Mouse (Mus musculus): ENCODE measurements at regions not wholly inside any gene's neighbourhood (a gene's known extent, or its start where the extent isn't known, plus 50 kb on each side); places are given as distances from the start of the nearest gene placed in this dataset.
A peak's percentile ranks its signal among the peaks of the same experiment; 100 is the strongest.
"Not testable (repeated sequence)": the region's sequence is repeated elsewhere in the genome, so short reads cannot be mapped to it uniquely, and the experiment has no call there.

- DNase-seq (ENCODE audit: low spot score) (no peak), ATAC-seq (no peak)
- Histone ChIP-seq H3K27me3 (replicated peaks; ENCODE audit: control insufficient read depth, insufficient read depth, low read length) (no peaks in the 10 kb centered on the region), H3K4me2 (ENCODE audit: low read length) (no peak overlapping the region), H3K36me3 (ENCODE audit: control insufficient read depth, insufficient read depth, low read length) (no peaks in the 10 kb centered on the region), H3K27ac (ENCODE audit: low read depth, low read length) (no peak overlapping the region), H3K4me3 (ENCODE audit: low read depth, low read length) (no peak overlapping the region), H3K9me3 (replicated peaks; ENCODE audit: control insufficient read depth, low read length) (no peaks in the 10 kb centered on the region), H3K9ac (ENCODE audit: low read length) (no peak overlapping the region), H3K4me1 (ENCODE audit: control insufficient read depth, insufficient read depth, low read length) (no peaks in the 10 kb centered on the region)
- 64% methylated on average over 6 of the region's 6 CpGs for WGBS
Observed at GRCm38 (mm10) chr7:137576251-137576650, 138.8 kb downstream of the Glrx3 start.

- Histone ChIP-seq H3K4me2 (ENCODE audit: low read length) (no peak overlapping the region), H3K9ac (ENCODE audit: low read length) (no peak overlapping the region), H3K4me3 (ENCODE audit: low read depth, low read length) (no peak overlapping the region), H3K27me3 (replicated peaks; ENCODE audit: control insufficient read depth, insufficient read depth, low read length) (no peaks in the 10 kb centered on the region), H3K4me1 (ENCODE audit: control insufficient read depth, insufficient read depth, low read length) (no peaks in the 10 kb centered on the region), H3K27ac (ENCODE audit: low read depth, low read length) (no peak overlapping the region), H3K36me3 (ENCODE audit: control insufficient read depth, insufficient read depth, low read length) (no peaks in the 10 kb centered on the region), H3K9me3 (replicated peaks; ENCODE audit: control insufficient read depth, low read length) (no peaks in the 10 kb centered on the region)
- ATAC-seq: no peak
- WGBS: 85% methylated on average over 2 of the region's 2 CpGs
- no peak for DNase-seq (ENCODE audit: low spot score)
Observed at GRCm38 (mm10) chr7:137583556-137583955, 146.1 kb downstream of the Glrx3 start.

- ATAC-seq; H3K27me3 ChIP-seq (replicated peaks; ENCODE audit: control insufficient read depth, insufficient read depth, low read length); DNase-seq (ENCODE audit: low spot score); H3K4me1 ChIP-seq (ENCODE audit: control insufficient read depth, insufficient read depth, low read length); H3K4me3 ChIP-seq (ENCODE audit: low read depth, low read length); H3K9me3 ChIP-seq (replicated peaks; ENCODE audit: control insufficient read depth, low read length); H3K9ac ChIP-seq (ENCODE audit: low read length); H3K27ac ChIP-seq (ENCODE audit: low read depth, low read length); H3K4me2 ChIP-seq (ENCODE audit: low read length); H3K36me3 ChIP-seq (ENCODE audit: control insufficient read depth, insufficient read depth, low read length): not testable (repeated sequence)
- WGBS: 89% methylated on average over 4 of the region's 4 CpGs
Observed at GRCm38 (mm10) chr7:137584916-137585315, 147.5 kb downstream of the Glrx3 start.

- DNase-seq (ENCODE audit: low spot score) (no peak), ATAC-seq (no peak)
- no peaks in the 10 kb centered on the region for H3K4me1 ChIP-seq (ENCODE audit: control insufficient read depth, insufficient read depth, low read length)
- H3K27ac ChIP-seq (ENCODE audit: low read depth, low read length): no peak overlapping the region
- no peak overlapping the region for H3K4me2 ChIP-seq (ENCODE audit: low read length)
- H3K9me3 ChIP-seq (replicated peaks; ENCODE audit: control insufficient read depth, low read length): no peaks in the 10 kb centered on the region
- H3K9ac ChIP-seq (ENCODE audit: low read length): no peak overlapping the region
- 82% methylated on average over 8 of the region's 8 CpGs for WGBS
- H3K36me3 ChIP-seq (ENCODE audit: control insufficient read depth, insufficient read depth, low read length): no peaks in the 10 kb centered on the region
- H3K4me3 ChIP-seq (ENCODE audit: low read depth, low read length): no peak overlapping the region
- no peaks in the 10 kb centered on the region for H3K27me3 ChIP-seq (replicated peaks; ENCODE audit: control insufficient read depth, insufficient read depth, low read length)
Observed at GRCm38 (mm10) chr7:137593570-137593969, 156.2 kb downstream of the Glrx3 start.

GRCm38 (mm10) chr7:137595567-137595966, 158.2 kb downstream of the Glrx3 start:
- no peak overlapping the region for H3K4me3 ChIP-seq (ENCODE audit: low read depth, low read length)
- no peaks in the 10 kb centered on the region for H3K27me3 ChIP-seq (replicated peaks; ENCODE audit: control insufficient read depth, insufficient read depth, low read length)
- no peaks in the 10 kb centered on the region for H3K9me3 ChIP-seq (replicated peaks; ENCODE audit: control insufficient read depth, low read length)
- H3K4me1 ChIP-seq (ENCODE audit: control insufficient read depth, insufficient read depth, low read length): no peaks in the 10 kb centered on the region
- no peaks in the 10 kb centered on the region for H3K36me3 ChIP-seq (ENCODE audit: control insufficient read depth, insufficient read depth, low read length)
- DNase-seq (ENCODE audit: low spot score) (no peak), ATAC-seq (no peak)
- no peak overlapping the region for H3K9ac ChIP-seq (ENCODE audit: low read length)
- no peak overlapping the region for H3K27ac ChIP-seq (ENCODE audit: low read depth, low read length)
- H3K4me2 ChIP-seq (ENCODE audit: low read length): no peak overlapping the region
- WGBS: 91% methylated on average over 4 of the region's 4 CpGs

GRCm38 (mm10) chr7:137596161-137596560, 158.7 kb downstream of the Glrx3 start:
- Histone ChIP-seq H3K9ac (ENCODE audit: low read length) (no peak overlapping the region), H3K4me2 (ENCODE audit: low read length) (no peak overlapping the region), H3K27ac (ENCODE audit: low read depth, low read length) (no peak overlapping the region), H3K4me1 (ENCODE audit: control insufficient read depth, insufficient read depth, low read length) (no peaks in the 10 kb centered on the region), H3K36me3 (ENCODE audit: control insufficient read depth, insufficient read depth, low read length) (no peaks in the 10 kb centered on the region), H3K4me3 (ENCODE audit: low read depth, low read length) (no peak overlapping the region), H3K9me3 (replicated peaks; ENCODE audit: control insufficient read depth, low read length) (no peaks in the 10 kb centered on the region), H3K27me3 (replicated peaks; ENCODE audit: control insufficient read depth, insufficient read depth, low read length) (no peaks in the 10 kb centered on the region)
- ATAC-seq: no peak
- no peak for DNase-seq (ENCODE audit: low spot score)
- 85% methylated on average over 7 of the region's 7 CpGs for WGBS

GRCm38 (mm10) chr7:137603039-137603438, 165.6 kb downstream of the Glrx3 start:
- no peaks in the 10 kb centered on the region for H3K9me3 ChIP-seq (replicated peaks; ENCODE audit: control insufficient read depth, low read length)
- H3K4me1 ChIP-seq (ENCODE audit: control insufficient read depth, insufficient read depth, low read length): peaks cover 3% of the 10 kb centered on the region; the same call in 1 of the 2 replicates
- no peak overlapping the region for H3K9ac ChIP-seq (ENCODE audit: low read length)
- no peak overlapping the region for H3K4me2 ChIP-seq (ENCODE audit: low read length)
- ATAC-seq (peak; percentile 69), DNase-seq (ENCODE audit: low spot score) (peak; percentile 87)
- H3K27me3 ChIP-seq (replicated peaks; ENCODE audit: control insufficient read depth, insufficient read depth, low read length): no peaks in the 10 kb centered on the region
- no peak overlapping the region for H3K4me3 ChIP-seq (ENCODE audit: low read depth, low read length)
- H3K27ac ChIP-seq (ENCODE audit: low read depth, low read length): no peak overlapping the region
- H3K36me3 ChIP-seq (ENCODE audit: control insufficient read depth, insufficient read depth, low read length): no peaks in the 10 kb centered on the region
- 9% methylated on average over 8 of the region's 8 CpGs for WGBS

- peaks cover 3% of the 10 kb centered on the region for H3K4me1 ChIP-seq (ENCODE audit: control insufficient read depth, insufficient read depth, low read length)
- no peak overlapping the region for H3K4me2 ChIP-seq (ENCODE audit: low read length)
- H3K9ac ChIP-seq (ENCODE audit: low read length): no peak overlapping the region
- H3K27ac ChIP-seq (ENCODE audit: low read depth, low read length): no peak overlapping the region
- DNase-seq (ENCODE audit: low spot score): no peak
- no peak overlapping the region for H3K4me3 ChIP-seq (ENCODE audit: low read depth, low read length)
- H3K9me3 ChIP-seq (replicated peaks; ENCODE audit: control insufficient read depth, low read length): no peaks in the 10 kb centered on the region
- WGBS: 87% methylated on average over 6 of the region's 6 CpGs
- no peaks in the 10 kb centered on the region for H3K36me3 ChIP-seq (ENCODE audit: control insufficient read depth, insufficient read depth, low read length)
- no peaks in the 10 kb centered on the region for H3K27me3 ChIP-seq (replicated peaks; ENCODE audit: control insufficient read depth, insufficient read depth, low read length)
- ATAC-seq: no peak
Observed at GRCm38 (mm10) chr7:137609752-137610151, 172.3 kb downstream of the Glrx3 start.

- no peak overlapping the region for H3K9ac ChIP-seq (ENCODE audit: low read length)
- H3K9me3 ChIP-seq (replicated peaks; ENCODE audit: control insufficient read depth, low read length): no peaks in the 10 kb centered on the region
- no peaks in the 10 kb centered on the region for H3K36me3 ChIP-seq (ENCODE audit: control insufficient read depth, insufficient read depth, low read length)
- no peak overlapping the region for H3K4me3 ChIP-seq (ENCODE audit: low read depth, low read length)
- no peak overlapping the region for H3K27ac ChIP-seq (ENCODE audit: low read depth, low read length)
- no peak overlapping the region for H3K4me2 ChIP-seq (ENCODE audit: low read length)
- no peak for DNase-seq (ENCODE audit: low spot score)
- WGBS: 67% methylated on average over 6 of the region's 6 CpGs
- peak; percentile 12; the same call in 1 of the 2 replicates for ATAC-seq
- no peaks in the 10 kb centered on the region; the same call in none of the 2 replicates for H3K4me1 ChIP-seq (ENCODE audit: control insufficient read depth, insufficient read depth, low read length)
- H3K27me3 ChIP-seq (replicated peaks; ENCODE audit: control insufficient read depth, insufficient read depth, low read length): no peaks in the 10 kb centered on the region
Observed at GRCm38 (mm10) chr7:137611363-137611762, 173.9 kb downstream of the Glrx3 start.
